Mouse (Mus musculus) liver, adult 2 months (tissue): ENCODE measurements around the gene Atp4b.

Experiments used
- CTCF ChIP-seq: fragments of 200-500 bp; IDR thresholded peaks from 2 replicates; pipeline ENCODE4 v1.5.1; 2011; ENCODE audit warnings: low read depth, low read length, control low read depth
- POLR2A ChIP-seq: fragments of 200-500 bp; IDR thresholded peaks from 2 replicates; pipeline ENCODE4 v1.6.1; 2011; ENCODE audit warnings: low read length, control low read depth; ENCODE audit not compliant: insufficient read depth; ENCODE audit errors: extremely low read depth

DNA sequence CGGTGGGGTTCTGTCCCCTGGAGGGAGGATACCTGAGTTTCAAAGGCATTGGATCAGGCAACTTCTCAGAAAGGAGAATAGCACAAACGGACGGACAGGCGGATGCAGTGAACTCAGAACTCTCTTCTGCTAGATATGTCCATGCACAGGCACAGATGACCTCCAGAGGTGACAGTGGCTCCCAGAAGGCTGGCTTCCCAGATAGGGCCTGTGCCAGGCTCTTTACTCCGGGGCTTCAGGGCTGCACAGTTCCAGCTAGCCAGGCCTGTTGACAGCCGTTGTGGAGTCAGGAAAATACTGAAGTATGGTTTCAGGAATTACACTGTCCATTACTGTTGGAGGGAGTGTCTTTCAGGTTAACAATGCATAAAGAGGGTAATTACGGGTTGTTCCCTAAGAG lies 46.6 kb downstream of the Atp4b start:
- TF ChIP-seq POLR2A (no peak), CTCF (no peak)
